Mouse (Mus musculus) testis, adult 2 months (tissue): ENCODE data around the gene Scarb2.

ENCODE experiments used
- CTCF ChIP-seq: fragments of 200-500 bp; IDR thresholded peaks from 2 replicates; pipeline ENCODE4 v1.5.1; 2012; ENCODE audit warnings: low read depth, mild to moderate bottlenecking, inconsistent platforms, low read length, moderate library complexity; ENCODE audit not compliant: control insufficient read depth, insufficient read depth, insufficient replicate concordance
- POLR2A ChIP-seq: fragments of 200-500 bp; IDR thresholded peaks from 2 replicates; pipeline ENCODE4 v1.6.1; 2012; ENCODE audit warnings: low read depth, mild to moderate bottlenecking, inconsistent platforms, low read length, moderate library complexity; ENCODE audit not compliant: control insufficient read depth

DNA sequence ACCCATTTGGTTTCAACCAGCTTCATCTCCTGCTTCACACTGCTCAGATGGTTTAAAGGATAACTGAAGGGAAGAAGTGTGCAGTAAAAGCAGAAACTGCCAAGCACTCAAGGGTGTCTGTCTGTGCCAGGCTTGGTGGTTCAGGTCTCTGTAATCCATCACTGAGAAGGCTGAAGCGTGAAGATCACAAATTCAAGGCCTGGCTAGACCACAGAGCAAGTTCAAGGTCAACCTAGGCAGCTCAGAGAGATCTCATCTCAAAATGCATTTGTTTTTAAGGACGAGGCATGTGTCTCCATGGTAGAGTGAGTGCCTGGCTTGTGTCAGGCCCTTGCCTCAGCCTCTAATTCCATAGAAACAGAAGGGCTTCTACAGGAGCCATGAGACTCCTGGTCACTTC is 61.6 kb downstream of the Scarb2 start:
- TF ChIP-seq POLR2A (no peak), CTCF (no peak)
